Mouse (Mus musculus) limb, embryonic 11.5 days (tissue): ENCODE measurements around the gene Hoxb5. TPM values are rescaled to one million over a fixed set of nuclear protein-coding genes. Genes with fewer than 3 reads are reported as not detected.

ENCODE experiments used
- ATAC-seq: fragments of 200-750 bp; cut with Nextera tagmentation; 2 replicates; pipeline ENCODE4 v1.8.0; 2017; ENCODE audit warnings: low read depth; ENCODE audit not compliant: insufficient number of reproducible peaks, low FRiP score, low TSS enrichment
- DNase-seq: peaks from one replicate; pipeline ENCODE4 v3.0.0-alpha.2; 2015; ENCODE audit warnings: low spot score
- H3K27ac ChIP-seq: fragments of 300-500 bp; sonication (generic); replicated peaks from 2 replicates; pipeline ENCODE4 v1.5.1; 2014; ENCODE audit warnings: low read depth, mild to moderate bottlenecking, low read length
- H3K27me3 ChIP-seq: fragments of 300-500 bp; sonication (generic); 2 replicates; pipeline ENCODE4 v1.6.1; 2014; ENCODE audit warnings: mild to moderate bottlenecking, low read length, mixed read lengths; ENCODE audit not compliant: control insufficient read depth, insufficient read depth
- H3K36me3 ChIP-seq: fragments of 300-500 bp; sonication (generic); 2 replicates; pipeline ENCODE4 v1.6.1; 2014; ENCODE audit warnings: mild to moderate bottlenecking, low read length, moderate library complexity, mixed read lengths; ENCODE audit not compliant: control insufficient read depth, insufficient read depth
- H3K4me1 ChIP-seq: fragments of 300-500 bp; sonication (generic); 2 replicates; pipeline ENCODE4 v1.6.1; 2014; ENCODE audit warnings: low read length, mixed read lengths; ENCODE audit not compliant: control insufficient read depth, insufficient read depth
- H3K4me2 ChIP-seq: fragments of 300-500 bp; sonication (generic); 2 replicates; pipeline ENCODE4 v1.6.1; 2014; ENCODE audit warnings: low read depth, mild to moderate bottlenecking, moderate library complexity; ENCODE audit not compliant: severe bottlenecking
- H3K4me3 ChIP-seq: fragments of 300-500 bp; sonication (generic); 2 replicates; pipeline ENCODE4 v1.5.1; 2014; ENCODE audit warnings: low read depth, low read length
- H3K9ac ChIP-seq: fragments of 300-500 bp; sonication (generic); 2 replicates; pipeline ENCODE4 v1.6.1; 2014; ENCODE audit warnings: mild to moderate bottlenecking, low read length
- H3K9me3 ChIP-seq: fragments of 300-500 bp; sonication (generic); 2 replicates; pipeline ENCODE4 v1.6.1; 2016; ENCODE audit warnings: low read length; ENCODE audit not compliant: control insufficient read depth
- WGBS: fragments of 180-500 bp; shearing (Covaris S2); extraction: QIAGEN DNeasy Blood & Tissue Kit; methylation state at CpG from one replicate; pipeline ENCODE4 v1.1.7; 2014; 5-methylcytosine and 5-hydroxymethylcytosine counted together
- polyA plus RNA-seq: library from polyadenylated mRNA; unstranded; fragments of >200 nt; fragmentation: Nextera tagmentation; extraction: Ambion mirVana; gene quantifications from 2 replicates; pipeline ENCODE4 v1.2.1, GENCODE M21; 2014

The Hoxb5 gene
- polyA plus RNA-seq, 1 experiment from 2014 or later: 2.1 TPM

- no peaks in the 10 kb centered on the region for H3K36me3 ChIP-seq
- ATAC-seq (no peak), DNase-seq (no peak)
- H3K4me2 ChIP-seq: peak overlapping the region; percentile 32; the same call in 1 of the 2 replicates
- peak overlapping the region; percentile 14; the same call in 1 of the 2 replicates for H3K4me3 ChIP-seq
- peaks cover 99% of the 10 kb centered on the region for H3K27me3 ChIP-seq
- H3K9ac ChIP-seq: 0 out of 2 replicates have a peak overlapping the region, but pooled peaks have one; percentile 17
- H3K9me3 ChIP-seq: no peaks in the 10 kb centered on the region
- 1% methylated on average over 34 of the region's 35 CpGs for WGBS
- peaks cover 27% of the 10 kb centered on the region for H3K4me1 ChIP-seq
- no peak overlapping the region for H3K27ac ChIP-seq
Measured at GRCm38 (mm10) chr11:96300354-96301063, 2.6 kb upstream of the Hoxb5 start.

GRCm38 (mm10) chr11:96301064-96301431 lies 2.1 kb upstream of the Hoxb5 start:
- Histone ChIP-seq H3K9ac (no peak overlapping the region), H3K4me2 (peak overlapping the region; percentile 32; the same call in 1 of the 2 replicates), H3K4me1 (peaks cover 23% of the 10 kb centered on the region), H3K27me3 (peaks cover 99% of the 10 kb centered on the region), H3K27ac (no peak overlapping the region), H3K4me3 (peak overlapping the region; percentile 14; the same call in 1 of the 2 replicates), H3K36me3 (no peaks in the 10 kb centered on the region), H3K9me3 (no peaks in the 10 kb centered on the region)
- DNase-seq (no peak), ATAC-seq (no peak)
- WGBS: 8% methylated on average over 10 of the region's 10 CpGs

- 3% methylated on average over 15 of the region's 15 CpGs for WGBS
- Histone ChIP-seq H3K4me1 (peaks cover 23% of the 10 kb centered on the region), H3K9ac (no peak overlapping the region), H3K4me2 (no peak overlapping the region), H3K27ac (no peak overlapping the region), H3K4me3 (no peak overlapping the region), H3K9me3 (no peaks in the 10 kb centered on the region), H3K27me3 (peaks cover 99% of the 10 kb centered on the region), H3K36me3 (no peaks in the 10 kb centered on the region)
- no peak for DNase-seq
- no peak for ATAC-seq
Measured at GRCm38 (mm10) chr11:96301837-96302236, 1.3 kb upstream of the Hoxb5 start.

GRCm38 (mm10) chr11:96302381-96303150 lies 570 bp upstream of the Hoxb5 start:
- Histone ChIP-seq H3K27me3 (peaks cover 97% of the 10 kb centered on the region), H3K4me1 (peaks cover 23% of the 10 kb centered on the region), H3K9me3 (no peaks in the 10 kb centered on the region), H3K4me3 (no peak overlapping the region), H3K9ac (no peak overlapping the region), H3K4me2 (no peak overlapping the region), H3K27ac (no peak overlapping the region), H3K36me3 (no peaks in the 10 kb centered on the region)
- ATAC-seq (no peak), DNase-seq (no peak)
- 5% methylated on average over 23 of the region's 23 CpGs for WGBS

- Histone ChIP-seq H3K4me2 (peak overlapping the region; percentile 48), H3K4me1 (peaks cover 22% of the 10 kb centered on the region), H3K27ac (no peak overlapping the region), H3K9me3 (no peaks in the 10 kb centered on the region), H3K9ac (no peak overlapping the region; the same call in 1 of the 2 replicates), H3K4me3 (peak overlapping the region; percentile 28), H3K36me3 (no peaks in the 10 kb centered on the region), H3K27me3 (peaks cover 96% of the 10 kb centered on the region)
- DNase-seq: no peak
- ATAC-seq: no peak
- WGBS: 1% methylated on average over 38 of the region's 38 CpGs
Measured at GRCm38 (mm10) chr11:96304381-96305195, 1.5 kb downstream of the Hoxb5 start.

GRCm38 (mm10) chr11:96305505-96306182 lies 2.5 kb downstream of the Hoxb5 start:
- Histone ChIP-seq H3K27me3 (peaks cover 93% of the 10 kb centered on the region), H3K4me3 (no peak overlapping the region), H3K4me1 (peaks cover 21% of the 10 kb centered on the region), H3K9ac (no peak overlapping the region), H3K4me2 (no peak overlapping the region), H3K27ac (no peak overlapping the region), H3K9me3 (no peaks in the 10 kb centered on the region), H3K36me3 (no peaks in the 10 kb centered on the region)
- DNase-seq: no peak
- 30% methylated on average over 6 of the region's 6 CpGs for WGBS
- no peak for ATAC-seq

- H3K4me2 ChIP-seq: peak overlapping the region; percentile 20; the same call in 1 of the 2 replicates
- H3K4me3 ChIP-seq: no peak overlapping the region
- no peak for ATAC-seq
- 6% methylated on average over 7 of the region's 7 CpGs for WGBS
- no peaks in the 10 kb centered on the region for H3K9me3 ChIP-seq
- H3K4me1 ChIP-seq: peaks cover 18% of the 10 kb centered on the region; the same call in 1 of the 2 replicates
- DNase-seq: no peak
- H3K36me3 ChIP-seq: no peaks in the 10 kb centered on the region
- no peak overlapping the region for H3K27ac ChIP-seq
- peaks cover 92% of the 10 kb centered on the region for H3K27me3 ChIP-seq
- no peak overlapping the region for H3K9ac ChIP-seq
Measured at GRCm38 (mm10) chr11:96306183-96306907, 3.2 kb downstream of the Hoxb5 start.
